Mouse (Mus musculus): Measurements from ENCODE around the gene Oprl1.

Gene Oprl1

DNA sequence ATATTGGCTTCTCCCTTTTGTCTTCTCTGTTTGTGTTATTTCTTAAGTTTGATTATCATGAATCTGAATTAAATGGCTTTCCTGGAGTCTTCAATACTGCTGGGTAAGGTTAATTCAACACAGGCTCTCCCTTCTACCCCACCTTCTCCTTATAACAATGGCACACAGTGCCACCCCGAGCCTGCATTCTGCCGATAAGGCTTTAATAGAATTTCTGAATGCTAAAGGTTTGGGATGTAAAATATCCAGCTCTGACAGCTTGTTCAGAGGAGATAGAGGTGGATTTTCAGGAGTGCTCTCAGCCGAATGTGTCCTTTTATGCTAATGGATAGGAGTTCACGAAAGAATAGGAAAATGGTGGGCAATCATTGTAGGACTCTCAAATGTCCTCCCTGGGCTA, 50.4 kb downstream of the Oprl1 start:
- DNase-seq (ENCODE audit: low spot score in 2 of 2) = no peak

DNA sequence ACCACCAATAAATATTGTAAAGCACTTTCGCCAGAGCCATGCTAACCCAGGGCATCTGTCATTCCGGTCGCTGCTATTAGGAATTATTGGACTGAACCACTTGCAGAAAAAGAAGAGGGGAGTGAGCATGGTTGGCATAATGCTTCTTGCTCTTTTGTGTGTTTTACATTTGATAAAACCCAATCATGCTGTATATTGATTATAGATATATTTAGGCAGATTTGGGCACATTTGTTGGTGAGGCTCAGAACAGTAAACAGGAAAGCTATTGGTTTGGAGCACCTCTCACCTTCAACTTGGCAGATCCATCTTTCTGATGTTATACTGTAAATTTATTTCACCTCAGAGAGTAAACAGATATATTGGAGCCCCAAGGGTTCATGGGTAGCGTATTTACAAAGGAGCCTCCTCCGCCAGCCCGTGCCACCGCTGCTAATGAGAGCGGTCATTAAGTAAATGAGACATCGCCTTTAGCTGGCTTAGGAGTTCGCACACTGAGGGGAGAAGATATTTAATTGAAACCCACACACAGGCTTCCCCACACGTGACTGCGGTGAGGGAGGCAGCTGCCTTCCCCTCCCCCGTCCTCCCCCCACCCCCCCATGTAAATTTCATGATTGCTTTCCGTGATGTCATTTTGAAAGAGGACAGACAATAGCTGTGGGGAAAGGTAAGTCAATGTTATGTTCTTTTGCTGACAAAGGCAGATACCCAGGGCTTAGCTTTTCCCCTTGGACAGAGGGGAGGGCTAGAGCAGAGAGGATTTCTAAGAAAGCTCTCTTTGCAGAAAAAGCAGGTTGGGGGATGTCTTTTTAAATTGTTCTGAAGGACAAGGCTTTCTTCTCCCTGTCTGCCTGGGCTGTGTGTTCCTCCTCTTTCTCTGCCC, 52.1 kb downstream of the Oprl1 start:
- DNase-seq (ENCODE audit: low spot score in 2 of 2) = peak; percentile 35 to 37

DNA sequence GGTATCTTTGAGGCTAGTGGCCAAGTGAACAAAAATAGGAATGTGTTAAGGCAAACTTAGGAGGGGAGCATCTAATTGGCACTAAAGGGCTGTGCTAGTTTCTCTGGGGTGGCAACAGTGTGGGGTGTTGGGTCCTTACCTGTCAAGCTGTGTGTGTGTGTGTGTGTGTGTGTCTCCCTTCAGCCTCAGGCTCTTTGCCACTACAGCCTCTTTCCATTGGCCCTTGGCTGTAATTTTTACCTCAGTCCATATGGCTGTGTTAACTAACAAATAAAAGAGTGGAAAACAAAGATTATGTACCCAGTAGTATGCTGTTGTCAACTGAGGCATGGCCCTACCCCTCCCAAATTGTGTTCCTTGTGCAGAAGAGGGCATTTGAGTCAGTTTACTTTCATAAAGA, 53.6 kb downstream of the Oprl1 start:
- no peak for DNase-seq (ENCODE audit: low spot score in 2 of 2)

DNA sequence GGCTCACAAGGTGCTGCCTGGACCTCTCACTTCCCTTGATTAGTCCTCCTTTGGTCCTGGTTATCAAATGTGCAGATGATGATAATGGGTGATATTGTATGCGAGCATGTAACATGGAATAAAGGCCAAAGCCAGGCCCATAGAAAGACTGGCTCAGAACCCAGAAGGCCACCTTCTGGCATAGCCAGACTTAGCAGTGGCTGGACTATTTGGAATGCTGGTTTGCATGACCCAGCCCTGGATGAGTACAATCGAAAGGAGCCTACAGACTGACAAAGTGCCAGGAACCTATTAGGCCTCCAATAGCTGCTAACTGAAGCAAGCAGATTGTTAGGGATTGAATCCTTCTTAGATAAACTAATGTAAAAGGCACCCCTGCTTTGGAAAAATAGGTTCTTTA, 54.6 kb downstream of the Oprl1 start:
- no peak for DNase-seq (ENCODE audit: low spot score in 2 of 2)
